Mouse (Mus musculus) cerebellum, postnatal 14 days (tissue): ENCODE measurements at regions not wholly inside any gene's neighbourhood (a gene's known extent, or its start where the extent isn't known, plus 50 kb on each side); places are given as distances from the start of the nearest gene placed in this dataset.

Experiments
- DNase-seq, 2 experiments: peaks; one replicate each; pipeline ENCODE4 v3.0.0; 2021; ENCODE audit warnings: mixed read lengths in 2 of 2

GRCm38 (mm10) chr13:84763916-84764315 is 425.3 kb upstream of the Ccnh start:
- DNase-seq = no peak

- DNase-seq = peak in 1 of 2 experiments; percentile 27
Observed at GRCm38 (mm10) chr13:84771956-84772355, 417.3 kb upstream of the Ccnh start.

- DNase-seq = peak; percentile 30 to 55
Observed at GRCm38 (mm10) chr13:84783017-84783937, 405.9 kb upstream of the Ccnh start.

GRCm38 (mm10) chr13:84804241-84804980 is 384.8 kb upstream of the Ccnh start:
- DNase-seq = no peak

- peak; percentile 22 to 51 for DNase-seq
Observed at GRCm38 (mm10) chr13:84805190-84805589, 384.0 kb upstream of the Ccnh start.

- no peak for DNase-seq
Observed at GRCm38 (mm10) chr13:84809605-84810004, 379.6 kb upstream of the Ccnh start.
